Mouse (Mus musculus) heart, postnatal 0 days (tissue): Measurements from ENCODE around the gene S100a5.

Experiments
- CTCF ChIP-seq: IDR thresholded peaks from 2 replicates; pipeline ENCODE4 v1.5.1; 2016; ENCODE audit warnings: antibody characterized with exemption, control low read depth, low read depth
- EP300 ChIP-seq: IDR thresholded peaks from 2 replicates; pipeline ENCODE4 v1.6.1; 2016; ENCODE audit warnings: antibody characterized with exemption, low read depth

DNA sequence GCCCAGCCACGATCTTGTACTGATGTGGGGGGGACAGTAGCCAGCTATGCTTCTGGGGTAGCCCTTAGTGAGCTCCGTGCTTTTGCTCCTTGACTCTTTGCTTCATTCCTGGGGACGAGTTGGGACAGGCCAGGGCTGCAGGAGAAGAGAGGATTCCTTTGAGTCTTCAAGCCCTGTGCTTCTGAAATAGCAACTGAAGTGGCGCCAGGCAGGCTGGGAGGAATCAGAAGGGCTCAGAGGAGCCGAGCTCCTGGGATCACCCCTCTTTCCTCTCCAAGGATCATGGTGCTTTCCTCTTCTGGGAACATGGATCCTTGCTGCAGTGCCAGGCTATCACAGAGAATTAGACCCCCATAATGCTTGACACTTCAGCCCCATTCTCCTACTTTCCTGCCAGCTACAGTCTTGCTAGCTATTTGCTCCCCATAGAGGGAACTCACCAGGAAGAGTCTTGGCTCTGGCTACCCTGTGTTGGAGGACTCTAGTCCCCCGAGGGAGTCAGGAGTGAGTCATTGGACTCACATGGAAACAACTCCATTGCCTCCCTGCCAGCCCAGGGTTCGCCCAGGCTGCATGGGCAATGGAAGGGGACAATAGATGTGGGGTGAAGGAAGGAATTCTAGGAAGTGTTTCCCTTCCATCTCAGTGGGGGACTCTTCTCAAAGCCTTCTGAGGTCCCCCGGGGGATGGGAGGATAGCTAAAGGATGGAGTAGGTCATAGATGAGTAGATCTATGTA is 7.7 kb upstream of the S100a5 start:
- no peak for TF ChIP-seq CTCF
- TF ChIP-seq EP300, result no peak
